Mouse (Mus musculus): ENCODE data around the gene Efcab3. TPM values are rescaled to one million over a fixed set of nuclear protein-coding genes. Genes with fewer than 3 reads are reported as not detected.
A peak's percentile ranks its signal among the peaks of the same experiment; 100 is the strongest.

The Efcab3 gene
- polyA plus RNA-seq, 2 experiments = 0.37 to 0.51 TPM

GRCm38 (mm10) chr11:105146593-105146992 is 83.2 kb downstream of the Efcab3 start, which contains the start of gene Gm10842:
TSS of gene Gm10842 (plus strand) at chr11:105146893.
- no peak for ATAC-seq (ENCODE audit: insufficient read depth)
- H3K27me3 ChIP-seq (ENCODE audit: control insufficient read depth, insufficient read depth, low read length) = no peaks in the 10 kb centered on the region
- H3K36me3 ChIP-seq (replicated peaks; ENCODE audit: control insufficient read depth, insufficient read depth, low read depth) = no peaks in the 10 kb centered on the region
- WGBS (ENCODE audit: insufficient replicate concordance) = 80% methylated on average over 3 of the region's 3 CpGs
- no peak within 1 kb of the TSS for H3K4me3 ChIP-seq (ENCODE audit: insufficient read depth in 1 of 2, low read depth in 2 of 2, low read length in 2 of 2)
- H3K9me3 ChIP-seq (ENCODE audit: control insufficient read depth, low read length) = no peaks in the 10 kb centered on the region
- no peak for DNase-seq (ENCODE audit: low read depth in 3 of 3, low spot score in 3 of 3)
- no peak for TF ChIP-seq CTCF (IDR thresholded peaks at IDR 0.05; ENCODE audit: low read depth)
- no peak for TF ChIP-seq EP300 (IDR thresholded peaks at IDR 0.05; ENCODE audit: low read depth)
- H3K4me2 ChIP-seq (ENCODE audit: low read depth) = no peak within 1 kb of the TSS
- peaks cover 41 to 50% of the 10 kb centered on the region in 2 experiments for H3K4me1 ChIP-seq (replicated peaks; ENCODE audit: control insufficient read depth in 2 of 2, insufficient read depth in 2 of 2, low read length in 1 of 2)
- H3K27ac ChIP-seq = no peak within 1 kb of the TSS; the same call in 1 of the 2 replicates
- no peak within 1 kb of the TSS for H3K9ac ChIP-seq (replicated peaks)

- H3K4me1 ChIP-seq (replicated peaks; ENCODE audit: control insufficient read depth in 2 of 2, insufficient read depth in 2 of 2, low read length in 1 of 2) = peaks cover 48 to 59% of the 10 kb centered on the region in 2 experiments
- no peaks in the 10 kb centered on the region for H3K36me3 ChIP-seq (replicated peaks; ENCODE audit: control insufficient read depth, insufficient read depth, low read depth)
- no peak overlapping the region for H3K4me3 ChIP-seq (ENCODE audit: insufficient read depth in 1 of 2, low read depth in 2 of 2, low read length in 2 of 2)
- no peak overlapping the region for H3K9ac ChIP-seq (replicated peaks)
- 31% methylated on average over 3 of the region's 3 CpGs for WGBS (ENCODE audit: insufficient replicate concordance)
- H3K27ac ChIP-seq = peak overlapping the region; percentile 65
- H3K4me2 ChIP-seq (ENCODE audit: low read depth) = no peak overlapping the region
- H3K27me3 ChIP-seq (ENCODE audit: control insufficient read depth, insufficient read depth, low read length) = no peaks in the 10 kb centered on the region
- TF ChIP-seq EP300 (IDR thresholded peaks at IDR 0.05; ENCODE audit: low read depth) (no peak), CTCF (IDR thresholded peaks at IDR 0.05; ENCODE audit: low read depth) (no peak)
- no peaks in the 10 kb centered on the region for H3K9me3 ChIP-seq (ENCODE audit: control insufficient read depth, low read length)
- DNase-seq (ENCODE audit: low read depth in 3 of 3, low spot score in 3 of 3) (no peak), ATAC-seq (ENCODE audit: insufficient read depth) (no peak)
Observed at GRCm38 (mm10) chr11:105149353-105149752, 86.0 kb downstream of the Efcab3 start.

GRCm38 (mm10) chr11:105149766-105150165 is 86.4 kb downstream of the Efcab3 start:
- Histone ChIP-seq H3K4me1 (replicated peaks; ENCODE audit: control insufficient read depth in 2 of 2, insufficient read depth in 2 of 2, low read length in 1 of 2) (peaks cover 46 to 57% of the 10 kb centered on the region in 2 experiments), H3K27ac (peak overlapping the region; percentile 65; the same call in 1 of the 2 replicates), H3K27me3 (ENCODE audit: control insufficient read depth, insufficient read depth, low read length) (no peaks in the 10 kb centered on the region), H3K36me3 (replicated peaks; ENCODE audit: control insufficient read depth, insufficient read depth, low read depth) (no peaks in the 10 kb centered on the region), H3K9me3 (ENCODE audit: control insufficient read depth, low read length) (no peaks in the 10 kb centered on the region), H3K9ac (replicated peaks) (no peak overlapping the region), H3K4me3 (ENCODE audit: insufficient read depth in 1 of 2, low read depth in 2 of 2, low read length in 2 of 2) (no peak overlapping the region), H3K4me2 (ENCODE audit: low read depth) (no peak overlapping the region)
- DNase-seq (ENCODE audit: low read depth in 3 of 3, low spot score in 3 of 3) (peak in 2 of 3 experiments; percentile 59 to 68), ATAC-seq (ENCODE audit: insufficient read depth) (no peak)
- WGBS (ENCODE audit: insufficient replicate concordance) = 76% methylated on average over 1 of the region's 1 CpGs
- TF ChIP-seq EP300 (IDR thresholded peaks at IDR 0.05; ENCODE audit: low read depth) = no peak
- no peak for TF ChIP-seq CTCF (IDR thresholded peaks at IDR 0.05; ENCODE audit: low read depth)

GRCm38 (mm10) chr11:105150691-105151090 is 87.3 kb downstream of the Efcab3 start:
- WGBS (ENCODE audit: insufficient replicate concordance) = 48% methylated on average over 4 of the region's 4 CpGs
- Histone ChIP-seq H3K9ac (replicated peaks) (peak overlapping the region; percentile 1; the same call in 1 of the 2 replicates), H3K9me3 (ENCODE audit: control insufficient read depth, low read length) (no peaks in the 10 kb centered on the region), H3K4me2 (ENCODE audit: low read depth) (no peak overlapping the region), H3K36me3 (replicated peaks; ENCODE audit: control insufficient read depth, insufficient read depth, low read depth) (no peaks in the 10 kb centered on the region), H3K4me1 (replicated peaks; ENCODE audit: control insufficient read depth in 2 of 2, insufficient read depth in 2 of 2, low read length in 1 of 2) (peaks cover 38 to 49% of the 10 kb centered on the region in 2 experiments), H3K27me3 (ENCODE audit: control insufficient read depth, insufficient read depth, low read length) (no peaks in the 10 kb centered on the region), H3K27ac (peak overlapping the region; percentile 91), H3K4me3 (ENCODE audit: insufficient read depth in 1 of 2, low read depth in 2 of 2, low read length in 2 of 2) (no peak overlapping the region)
- TF ChIP-seq EP300 (IDR thresholded peaks at IDR 0.05; ENCODE audit: low read depth) (no peak), CTCF (IDR thresholded peaks at IDR 0.05; ENCODE audit: low read depth) (no peak)
- ATAC-seq (ENCODE audit: insufficient read depth) (no peak), DNase-seq (ENCODE audit: low read depth in 3 of 3, low spot score in 3 of 3) (no peak)

- DNase-seq (ENCODE audit: low read depth in 3 of 3, low spot score in 3 of 3) = no peak
- H3K9ac ChIP-seq (replicated peaks) = peak overlapping the region; percentile 51
- H3K9me3 ChIP-seq (ENCODE audit: control insufficient read depth, low read length) = no peaks in the 10 kb centered on the region
- no peaks in the 10 kb centered on the region for H3K36me3 ChIP-seq (replicated peaks; ENCODE audit: control insufficient read depth, insufficient read depth, low read depth)
- no peak for ATAC-seq (ENCODE audit: insufficient read depth)
- peak overlapping the region; percentile 91 for H3K27ac ChIP-seq
- H3K27me3 ChIP-seq (ENCODE audit: control insufficient read depth, insufficient read depth, low read length) = no peaks in the 10 kb centered on the region
- H3K4me2 ChIP-seq (ENCODE audit: low read depth) = peak overlapping the region; percentile 46
- WGBS (ENCODE audit: insufficient replicate concordance) = 20% methylated on average over 18 of the region's 19 CpGs
- TF ChIP-seq EP300 (IDR thresholded peaks at IDR 0.05; ENCODE audit: low read depth) = no peak
- TF ChIP-seq CTCF (IDR thresholded peaks at IDR 0.05; ENCODE audit: low read depth) = no peak
- no peak overlapping the region for H3K4me3 ChIP-seq (ENCODE audit: insufficient read depth in 1 of 2, low read depth in 2 of 2, low read length in 2 of 2)
- peaks cover 38 to 56% of the 10 kb centered on the region in 2 experiments for H3K4me1 ChIP-seq (replicated peaks; ENCODE audit: control insufficient read depth in 2 of 2, insufficient read depth in 2 of 2, low read length in 1 of 2)
Observed at GRCm38 (mm10) chr11:105151226-105152016, 88.0 kb downstream of the Efcab3 start.

All from liver, embryonic 14.5 days (tissue).